Mouse (Mus musculus) brain, embryonic 14.5 days (tissue): ENCODE measurements around the gene Tmem150a.

ENCODE experiments used
- CTCF ChIP-seq: fragments of 200-500 bp; IDR thresholded peaks from 2 replicates; pipeline ENCODE4 v1.5.1; 2012; ENCODE audit warnings: inconsistent platforms, mild to moderate bottlenecking, moderate library complexity, borderline replicate concordance; ENCODE audit not compliant: insufficient read depth, insufficient read length; ENCODE audit errors: extremely low read depth
- POLR2A ChIP-seq: fragments of 200-500 bp; IDR thresholded peaks from 2 replicates; pipeline ENCODE4 v1.6.1; 2012; ENCODE audit warnings: mild to moderate bottlenecking, inconsistent platforms, borderline replicate concordance; ENCODE audit not compliant: poor library complexity, insufficient read depth, insufficient read length, severe bottlenecking; ENCODE audit errors: extremely low read depth

- TF ChIP-seq POLR2A = no peak
- no peak for TF ChIP-seq CTCF
These were observed 2.4 kb upstream of the Tmem150a start for GRCm38 (mm10) chr6:72352636-72353405.
